Mouse (Mus musculus) forebrain, embryonic 11.5 days (tissue): ENCODE results near the gene Il18. TPM values are rescaled to one million over a fixed set of nuclear protein-coding genes. Genes with fewer than 3 reads are reported as not detected.

Experiments used
- ATAC-seq: fragments of 200-750 bp; cut with Nextera tagmentation; replicated peaks from 2 replicates; pipeline ENCODE4 v1.8.0; 2017; ENCODE audit warnings: moderate TSS enrichment; ENCODE audit not compliant: low FRiP score
- DNase-seq: peaks from one replicate; pipeline ENCODE4 v3.0.0-alpha.2; 2017; ENCODE audit warnings: low spot score
- H3K27ac ChIP-seq: fragments of 300-500 bp; sonication (generic); 2 replicates; pipeline ENCODE4 v1.5.1; 2014; ENCODE audit warnings: low read depth, low read length
- H3K27me3 ChIP-seq: fragments of 300-500 bp; sonication (generic); 2 replicates; pipeline ENCODE4 v1.6.1; 2014; ENCODE audit warnings: mild to moderate bottlenecking, low read length, mixed read lengths; ENCODE audit not compliant: control insufficient read depth, insufficient read depth
- H3K36me3 ChIP-seq: fragments of 300-500 bp; sonication (generic); 2 replicates; pipeline ENCODE4 v1.6.1; 2014; ENCODE audit warnings: mild to moderate bottlenecking, low read length, moderate library complexity, mixed read lengths; ENCODE audit not compliant: control insufficient read depth, insufficient read depth
- H3K4me1 ChIP-seq: fragments of 300-500 bp; sonication (generic); replicated peaks from 2 replicates; pipeline ENCODE4 v1.6.1; 2014; ENCODE audit warnings: low read length, mixed read lengths; ENCODE audit not compliant: control insufficient read depth, insufficient read depth
- H3K4me2 ChIP-seq: fragments of 300-500 bp; sonication (generic); 2 replicates; pipeline ENCODE4 v1.6.1; 2014; ENCODE audit warnings: low read depth, mild to moderate bottlenecking, low read length, moderate library complexity, mixed read lengths; ENCODE audit not compliant: severe bottlenecking
- H3K4me3 ChIP-seq: fragments of 300-500 bp; sonication (generic); 2 replicates; pipeline ENCODE4 v1.5.1; 2014; ENCODE audit warnings: low read depth, low read length
- H3K9ac ChIP-seq: fragments of 300-500 bp; sonication (generic); 2 replicates; pipeline ENCODE4 v1.6.1; 2014; ENCODE audit warnings: low read length
- H3K9me3 ChIP-seq: fragments of 300-500 bp; sonication (generic); 2 replicates; pipeline ENCODE4 v1.6.1; 2016; ENCODE audit warnings: low read length, mixed read lengths; ENCODE audit not compliant: control insufficient read depth
- WGBS: fragments of 180-500 bp; shearing (Covaris S2); extraction: QIAGEN DNeasy Blood & Tissue Kit; methylation state at CpG from one replicate; pipeline ENCODE4 v1.1.7; 2014; 5-methylcytosine and 5-hydroxymethylcytosine counted together
- polyA plus RNA-seq: library from polyadenylated mRNA; unstranded; fragments of >200 nt; fragmentation: Nextera tagmentation; extraction: Ambion mirVana; gene quantifications from 2 replicates; pipeline ENCODE4 v1.2.1, GENCODE M21; 2014

The Il18 gene
- polyA plus RNA-seq, 1 experiment from 2014 or later: 10.3 TPM

DNA sequence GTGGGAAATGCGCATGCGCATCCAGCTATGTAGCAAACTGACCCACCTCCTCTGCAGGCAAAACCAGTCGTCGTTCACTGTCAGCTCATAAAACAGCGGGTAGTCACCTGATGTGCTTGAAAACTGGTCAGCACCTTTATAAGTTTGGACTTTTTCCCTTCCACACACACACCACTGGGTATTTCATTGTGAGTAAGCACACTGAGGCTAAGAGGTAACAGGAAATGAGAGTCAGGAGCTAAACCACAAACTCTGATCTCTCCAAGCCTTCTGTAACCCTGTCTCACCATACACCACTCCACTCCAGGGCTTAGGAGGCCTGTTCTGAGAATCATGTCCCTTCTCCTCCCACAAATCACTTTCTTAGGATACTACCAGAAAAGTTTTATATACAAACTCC is 29.0 kb upstream of the Il18 start:
- Histone ChIP-seq H3K9ac (no peak overlapping the region), H3K27me3 (no peaks in the 10 kb centered on the region), H3K4me3 (no peak overlapping the region), H3K4me2 (no peak overlapping the region), H3K27ac (no peak overlapping the region), H3K4me1 (no peaks in the 10 kb centered on the region), H3K9me3 (no peaks in the 10 kb centered on the region), H3K36me3 (no peaks in the 10 kb centered on the region)
- ATAC-seq (no peak), DNase-seq (no peak)
- WGBS: 86% methylated on average over 5 of the region's 5 CpGs

DNA sequence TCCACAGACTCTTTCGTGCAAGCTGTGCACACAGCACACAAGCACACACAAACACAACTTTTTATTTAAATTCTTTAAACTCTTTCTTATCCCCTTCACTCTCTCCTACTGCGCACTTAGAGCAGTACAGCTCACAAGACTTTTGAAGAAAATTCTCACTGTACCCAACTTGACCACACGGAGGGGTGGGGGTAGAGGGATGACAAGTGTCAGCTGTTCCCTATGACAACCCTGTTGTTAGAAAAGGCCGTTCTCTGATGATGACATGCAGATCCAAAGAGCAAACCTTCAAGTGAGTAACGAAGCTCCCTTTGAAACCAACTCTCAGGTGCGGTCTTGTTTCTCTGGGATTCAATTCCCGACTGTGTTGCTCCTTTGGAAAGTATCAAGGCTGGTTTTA is 26.8 kb upstream of the Il18 start:
- Histone ChIP-seq H3K9me3 (no peaks in the 10 kb centered on the region), H3K27ac (no peak overlapping the region), H3K4me2 (peak overlapping the region; percentile 47), H3K27me3 (no peaks in the 10 kb centered on the region), H3K4me3 (peak overlapping the region; percentile 79), H3K4me1 (no peaks in the 10 kb centered on the region), H3K9ac (peak overlapping the region; percentile 70), H3K36me3 (no peaks in the 10 kb centered on the region)
- 50% methylated on average over 7 of the region's 7 CpGs for WGBS
- peak; percentile 18; the same call in 1 of the 2 replicates for ATAC-seq
- no peak for DNase-seq

GRCm38 (mm10) chr9:50528293-50528892 is 26.2 kb upstream of the Il18 start, which contains the start of gene Pts:
Pts (minus strand) TSS chr9:50528724.
- Histone ChIP-seq H3K4me1 (no peaks in the 10 kb centered on the region), H3K4me3 (peak within 1 kb of the TSS; percentile 79), H3K27me3 (no peaks in the 10 kb centered on the region), H3K27ac (no peak within 1 kb of the TSS), H3K36me3 (no peaks in the 10 kb centered on the region), H3K4me2 (peak within 1 kb of the TSS; percentile 47), H3K9me3 (no peaks in the 10 kb centered on the region), H3K9ac (peak within 1 kb of the TSS; percentile 70)
- ATAC-seq: peak; percentile 98
- DNase-seq: peak; percentile 99
- WGBS: under 1% methylated on average over 52 of the region's 54 CpGs

GRCm38 (mm10) chr9:50530890-50531289 is 23.7 kb upstream of the Il18 start:
- no peak overlapping the region for H3K9ac ChIP-seq
- H3K4me2 ChIP-seq: no peak overlapping the region
- WGBS: 28% methylated on average over 2 of the region's 2 CpGs
- no peak for DNase-seq
- no peak for ATAC-seq
- no peaks in the 10 kb centered on the region for H3K27me3 ChIP-seq
- no peaks in the 10 kb centered on the region for H3K4me1 ChIP-seq
- H3K9me3 ChIP-seq: no peaks in the 10 kb centered on the region
- no peak overlapping the region for H3K4me3 ChIP-seq
- H3K27ac ChIP-seq: no peak overlapping the region
- H3K36me3 ChIP-seq: no peaks in the 10 kb centered on the region

GRCm38 (mm10) chr9:50533328-50533727 is 21.3 kb upstream of the Il18 start:
- Histone ChIP-seq H3K4me1 (no peaks in the 10 kb centered on the region), H3K27me3 (no peaks in the 10 kb centered on the region), H3K36me3 (no peaks in the 10 kb centered on the region), H3K4me2 (no peak overlapping the region), H3K9me3 (no peaks in the 10 kb centered on the region), H3K4me3 (no peak overlapping the region), H3K27ac (no peak overlapping the region), H3K9ac (no peak overlapping the region)
- no peak for DNase-seq
- no peak for ATAC-seq
- 89% methylated on average over 11 of the region's 11 CpGs for WGBS

- ATAC-seq (no peak), DNase-seq (no peak)
- Histone ChIP-seq H3K4me1 (no peaks in the 10 kb centered on the region), H3K9me3 (no peaks in the 10 kb centered on the region), H3K27ac (no peak overlapping the region), H3K4me3 (no peak overlapping the region), H3K4me2 (no peak overlapping the region), H3K27me3 (no peaks in the 10 kb centered on the region), H3K9ac (no peak overlapping the region), H3K36me3 (no peaks in the 10 kb centered on the region)
- WGBS: 86% methylated on average over 3 of the region's 3 CpGs
Observed at GRCm38 (mm10) chr9:50533791-50534190, 20.8 kb upstream of the Il18 start.

DNA sequence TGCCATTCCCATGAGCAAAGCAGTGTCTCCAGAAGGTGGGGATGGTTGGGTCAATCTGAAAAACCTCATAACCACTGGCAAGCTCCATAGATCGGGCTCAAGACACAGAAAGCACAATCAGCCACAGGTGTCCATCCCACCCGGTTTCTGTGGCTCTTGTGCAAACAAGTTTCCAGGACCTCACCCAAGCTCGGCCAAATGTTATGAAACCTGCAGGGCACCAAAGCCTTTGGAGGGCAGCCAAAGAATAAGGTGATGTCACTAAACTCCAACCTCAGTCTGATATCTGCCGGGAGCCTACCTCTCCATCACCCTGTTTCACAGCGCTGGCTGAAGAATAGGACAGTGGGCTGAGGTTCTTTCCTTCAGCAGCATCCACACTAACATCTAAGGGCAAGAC is 18.7 kb upstream of the Il18 start:
- H3K27me3 ChIP-seq: no peaks in the 10 kb centered on the region
- DNase-seq (no peak), ATAC-seq (no peak)
- no peaks in the 10 kb centered on the region for H3K9me3 ChIP-seq
- no peak overlapping the region for H3K9ac ChIP-seq
- H3K27ac ChIP-seq: no peak overlapping the region
- no peak overlapping the region for H3K4me3 ChIP-seq
- no peaks in the 10 kb centered on the region; the same call in 1 of the 2 replicates for H3K4me1 ChIP-seq
- no peak overlapping the region for H3K4me2 ChIP-seq
- 89% methylated on average over 5 of the region's 5 CpGs for WGBS
- H3K36me3 ChIP-seq: no peaks in the 10 kb centered on the region

DNA sequence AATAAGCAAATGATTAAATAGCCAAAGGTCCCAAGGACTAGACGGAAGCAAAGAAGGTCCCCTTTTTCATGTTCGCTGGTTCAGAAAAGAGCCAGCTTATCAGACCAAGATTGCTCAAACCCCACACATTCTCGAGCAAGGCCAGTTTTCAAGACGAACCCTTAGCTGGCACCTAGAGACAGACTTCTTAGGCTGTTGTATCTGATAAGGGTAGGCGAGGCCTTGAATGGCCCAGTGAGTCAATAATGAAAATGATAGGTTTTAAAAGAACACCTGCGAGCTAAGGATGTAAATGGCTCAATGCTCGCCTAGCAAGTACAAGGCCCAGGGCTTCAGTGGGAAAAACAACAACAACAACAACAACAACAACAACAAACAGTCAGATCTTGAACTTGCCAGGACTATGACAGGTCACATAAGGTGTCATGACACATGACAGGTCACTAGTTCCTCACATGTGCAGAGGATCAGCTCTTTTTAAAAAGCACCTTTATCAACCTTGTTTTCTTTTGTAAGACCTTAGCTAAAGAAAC is 18.0 kb upstream of the Il18 start:
- H3K9me3 ChIP-seq: no peaks in the 10 kb centered on the region
- no peaks in the 10 kb centered on the region; the same call in 1 of the 2 replicates for H3K4me1 ChIP-seq
- DNase-seq (no peak), ATAC-seq (no peak)
- no peak overlapping the region for H3K27ac ChIP-seq
- WGBS: 86% methylated on average over 7 of the region's 7 CpGs
- no peaks in the 10 kb centered on the region for H3K27me3 ChIP-seq
- no peak overlapping the region for H3K4me3 ChIP-seq
- no peak overlapping the region for H3K9ac ChIP-seq
- H3K4me2 ChIP-seq: no peak overlapping the region
- no peaks in the 10 kb centered on the region for H3K36me3 ChIP-seq

DNA sequence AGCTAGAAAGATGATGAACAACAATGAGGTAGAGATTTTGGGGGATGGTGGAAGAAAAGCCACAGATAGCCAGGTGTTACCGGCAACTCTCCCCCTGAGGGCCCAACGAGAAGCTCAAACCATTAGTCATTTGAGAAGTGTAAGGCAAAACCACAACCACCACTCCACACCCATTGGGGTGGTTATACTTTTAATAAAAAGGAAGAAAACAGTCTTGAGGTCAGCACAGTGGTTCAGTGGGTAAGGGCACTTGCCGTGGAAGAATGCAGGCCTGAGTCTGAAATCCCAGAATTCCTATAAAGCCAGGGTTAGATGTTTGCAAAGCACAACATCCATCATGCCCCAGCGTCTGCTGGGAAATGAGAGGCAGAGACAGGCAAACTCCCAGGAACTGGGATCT is 17.3 kb upstream of the Il18 start:
- no peak overlapping the region for H3K4me3 ChIP-seq
- no peak overlapping the region for H3K27ac ChIP-seq
- H3K27me3 ChIP-seq: no peaks in the 10 kb centered on the region
- ATAC-seq (no peak), DNase-seq (no peak)
- H3K36me3 ChIP-seq: no peaks in the 10 kb centered on the region
- H3K9ac ChIP-seq: no peak overlapping the region
- WGBS: 85% methylated on average over 4 of the region's 4 CpGs
- no peaks in the 10 kb centered on the region for H3K9me3 ChIP-seq
- no peaks in the 10 kb centered on the region; the same call in 1 of the 2 replicates for H3K4me1 ChIP-seq
- no peak overlapping the region for H3K4me2 ChIP-seq
